Mouse (Mus musculus): Measurements from ENCODE around the gene Pigk. TPM values are rescaled to one million over a fixed set of nuclear protein-coding genes. Genes with fewer than 3 reads are reported as not detected.

Pigk gene
- polyA plus RNA-seq, 1 experiment from 2014 or later = 35.9 TPM

- no peak overlapping the region for H3K4me3 ChIP-seq (ENCODE audit: low read length)
- H3K27ac ChIP-seq (ENCODE audit: low read length) = no peak overlapping the region
- no peaks in the 10 kb centered on the region for H3K27me3 ChIP-seq (replicated peaks; ENCODE audit: control insufficient read depth, insufficient read depth, low read length)
- no peaks in the 10 kb centered on the region for H3K4me1 ChIP-seq (ENCODE audit: control insufficient read depth, insufficient read depth, low read length)
- H3K9ac ChIP-seq (ENCODE audit: low read depth, low read length) = no peak overlapping the region
- no peaks in the 10 kb centered on the region for H3K36me3 ChIP-seq (ENCODE audit: control insufficient read depth, insufficient read depth, low read length)
- ATAC-seq = no peak
- no peak overlapping the region for H3K4me2 ChIP-seq (ENCODE audit: low read depth, low read length)
- WGBS = 58% methylated on average over 16 of the region's 16 CpGs
- H3K9me3 ChIP-seq (ENCODE audit: control insufficient read depth, low read length) = no peaks in the 10 kb centered on the region
Measured at GRCm38 (mm10) chr3:152969774-152970347, 256.0 kb downstream of the Pigk start.

GRCm38 (mm10) chr3:152971373-152971772 lies 257.5 kb downstream of the Pigk start:
- no peak overlapping the region for H3K4me3 ChIP-seq (ENCODE audit: low read length)
- no peak overlapping the region for H3K4me2 ChIP-seq (ENCODE audit: low read depth, low read length)
- no peaks in the 10 kb centered on the region for H3K4me1 ChIP-seq (ENCODE audit: control insufficient read depth, insufficient read depth, low read length)
- ATAC-seq = no peak
- no peaks in the 10 kb centered on the region for H3K27me3 ChIP-seq (replicated peaks; ENCODE audit: control insufficient read depth, insufficient read depth, low read length)
- H3K27ac ChIP-seq (ENCODE audit: low read length) = no peak overlapping the region
- WGBS = 85% methylated on average over 4 of the region's 4 CpGs
- no peak overlapping the region for H3K9ac ChIP-seq (ENCODE audit: low read depth, low read length)
- H3K9me3 ChIP-seq (ENCODE audit: control insufficient read depth, low read length) = no peaks in the 10 kb centered on the region
- H3K36me3 ChIP-seq (ENCODE audit: control insufficient read depth, insufficient read depth, low read length) = no peaks in the 10 kb centered on the region

- ATAC-seq = peak; percentile 42; the same call in 1 of the 2 replicates
- 56% methylated on average over 11 of the region's 11 CpGs for WGBS
- H3K27me3 ChIP-seq (replicated peaks; ENCODE audit: control insufficient read depth, insufficient read depth, low read length) = peaks cover 25% of the 10 kb centered on the region
- no peak overlapping the region for H3K4me2 ChIP-seq (ENCODE audit: low read depth, low read length)
- H3K4me3 ChIP-seq (ENCODE audit: low read length) = no peak overlapping the region
- peaks cover 8% of the 10 kb centered on the region; the same call in 1 of the 2 replicates for H3K4me1 ChIP-seq (ENCODE audit: control insufficient read depth, insufficient read depth, low read length)
- H3K27ac ChIP-seq (ENCODE audit: low read length) = no peak overlapping the region
- no peaks in the 10 kb centered on the region for H3K9me3 ChIP-seq (ENCODE audit: control insufficient read depth, low read length)
- no peak overlapping the region for H3K9ac ChIP-seq (ENCODE audit: low read depth, low read length)
- no peaks in the 10 kb centered on the region for H3K36me3 ChIP-seq (ENCODE audit: control insufficient read depth, insufficient read depth, low read length)
Measured at GRCm38 (mm10) chr3:152979481-152980092, 265.7 kb downstream of the Pigk start.

- H3K4me3 ChIP-seq (ENCODE audit: low read length) = peak overlapping the region; percentile 45; the same call in 1 of the 2 replicates
- H3K36me3 ChIP-seq (ENCODE audit: control insufficient read depth, insufficient read depth, low read length) = no peaks in the 10 kb centered on the region
- H3K27ac ChIP-seq (ENCODE audit: low read length) = no peak overlapping the region
- peak overlapping the region; percentile 72; the same call in 1 of the 2 replicates for H3K4me2 ChIP-seq (ENCODE audit: low read depth, low read length)
- H3K9me3 ChIP-seq (ENCODE audit: control insufficient read depth, low read length) = no peaks in the 10 kb centered on the region
- H3K4me1 ChIP-seq (ENCODE audit: control insufficient read depth, insufficient read depth, low read length) = peaks cover 8% of the 10 kb centered on the region; the same call in 1 of the 2 replicates
- no peak overlapping the region for H3K9ac ChIP-seq (ENCODE audit: low read depth, low read length)
- WGBS = 11% methylated on average over 6 of the region's 6 CpGs
- peaks cover 25% of the 10 kb centered on the region for H3K27me3 ChIP-seq (replicated peaks; ENCODE audit: control insufficient read depth, insufficient read depth, low read length)
- ATAC-seq = no peak
Measured at GRCm38 (mm10) chr3:152980431-152980830, 266.5 kb downstream of the Pigk start.

GRCm38 (mm10) chr3:152980978-152981974 lies 267.4 kb downstream of the Pigk start:
- H3K4me2 ChIP-seq (ENCODE audit: low read depth, low read length) = peak overlapping the region; percentile 72
- under 1% methylated on average over 47 of the region's 47 CpGs for WGBS
- H3K9me3 ChIP-seq (ENCODE audit: control insufficient read depth, low read length) = no peaks in the 10 kb centered on the region
- no peak overlapping the region for H3K27ac ChIP-seq (ENCODE audit: low read length)
- peaks cover 25% of the 10 kb centered on the region for H3K27me3 ChIP-seq (replicated peaks; ENCODE audit: control insufficient read depth, insufficient read depth, low read length)
- peak; percentile 50 for ATAC-seq
- peak overlapping the region; percentile 28; the same call in 1 of the 2 replicates for H3K9ac ChIP-seq (ENCODE audit: low read depth, low read length)
- no peaks in the 10 kb centered on the region for H3K36me3 ChIP-seq (ENCODE audit: control insufficient read depth, insufficient read depth, low read length)
- peak overlapping the region; percentile 45 for H3K4me3 ChIP-seq (ENCODE audit: low read length)
- peaks cover 8% of the 10 kb centered on the region; the same call in 1 of the 2 replicates for H3K4me1 ChIP-seq (ENCODE audit: control insufficient read depth, insufficient read depth, low read length)

- peaks cover 25% of the 10 kb centered on the region for H3K27me3 ChIP-seq (replicated peaks; ENCODE audit: control insufficient read depth, insufficient read depth, low read length)
- ATAC-seq = peak; percentile 38; the same call in 1 of the 2 replicates
- peak within 1 kb of the TSS; percentile 28; the same call in 1 of the 2 replicates for H3K9ac ChIP-seq (ENCODE audit: low read depth, low read length)
- H3K9me3 ChIP-seq (ENCODE audit: control insufficient read depth, low read length) = no peaks in the 10 kb centered on the region
- H3K4me3 ChIP-seq (ENCODE audit: low read length) = peak within 1 kb of the TSS; percentile 45
- H3K27ac ChIP-seq (ENCODE audit: low read length) = no peak within 1 kb of the TSS
- no peaks in the 10 kb centered on the region for H3K36me3 ChIP-seq (ENCODE audit: control insufficient read depth, insufficient read depth, low read length)
- H3K4me1 ChIP-seq (ENCODE audit: control insufficient read depth, insufficient read depth, low read length) = peaks cover 8% of the 10 kb centered on the region; the same call in 1 of the 2 replicates
- H3K4me2 ChIP-seq (ENCODE audit: low read depth, low read length) = peak within 1 kb of the TSS; percentile 72
- WGBS = under 1% methylated on average over 17 of the region's 17 CpGs
Measured at GRCm38 (mm10) chr3:152981988-152982387, 268.1 kb downstream of the Pigk start, which contains the start of gene St6galnac5. Gene St6galnac5, minus strand, starts transcription at chr3:152982246.

GRCm38 (mm10) chr3:152990787-152991186 lies 276.9 kb downstream of the Pigk start:
- no peaks in the 10 kb centered on the region for H3K36me3 ChIP-seq (ENCODE audit: control insufficient read depth, insufficient read depth, low read length)
- no peaks in the 10 kb centered on the region for H3K4me1 ChIP-seq (ENCODE audit: control insufficient read depth, insufficient read depth, low read length)
- H3K9ac ChIP-seq (ENCODE audit: low read depth, low read length) = no peak overlapping the region
- no peaks in the 10 kb centered on the region for H3K27me3 ChIP-seq (replicated peaks; ENCODE audit: control insufficient read depth, insufficient read depth, low read length)
- H3K9me3 ChIP-seq (ENCODE audit: control insufficient read depth, low read length) = no peaks in the 10 kb centered on the region
- no peak overlapping the region for H3K4me2 ChIP-seq (ENCODE audit: low read depth, low read length)
- WGBS = 83% methylated on average over 2 of the region's 2 CpGs
- no peak for ATAC-seq
- H3K4me3 ChIP-seq (ENCODE audit: low read length) = no peak overlapping the region
- no peak overlapping the region for H3K27ac ChIP-seq (ENCODE audit: low read length)

GRCm38 (mm10) chr3:152993608-152994007 lies 279.7 kb downstream of the Pigk start:
- no peak overlapping the region for H3K4me3 ChIP-seq (ENCODE audit: low read length)
- H3K4me1 ChIP-seq (ENCODE audit: control insufficient read depth, insufficient read depth, low read length) = no peaks in the 10 kb centered on the region
- no peaks in the 10 kb centered on the region for H3K9me3 ChIP-seq (ENCODE audit: control insufficient read depth, low read length)
- no peak overlapping the region for H3K9ac ChIP-seq (ENCODE audit: low read depth, low read length)
- H3K27ac ChIP-seq (ENCODE audit: low read length) = no peak overlapping the region
- WGBS = 58% methylated on average over 5 of the region's 5 CpGs
- no peak overlapping the region for H3K4me2 ChIP-seq (ENCODE audit: low read depth, low read length)
- no peaks in the 10 kb centered on the region for H3K36me3 ChIP-seq (ENCODE audit: control insufficient read depth, insufficient read depth, low read length)
- no peak for ATAC-seq
- H3K27me3 ChIP-seq (replicated peaks; ENCODE audit: control insufficient read depth, insufficient read depth, low read length) = no peaks in the 10 kb centered on the region

GRCm38 (mm10) chr3:152998106-152998505 lies 284.2 kb downstream of the Pigk start:
- no peak overlapping the region for H3K27ac ChIP-seq (ENCODE audit: low read length)
- no peaks in the 10 kb centered on the region for H3K27me3 ChIP-seq (replicated peaks; ENCODE audit: control insufficient read depth, insufficient read depth, low read length)
- H3K36me3 ChIP-seq (ENCODE audit: control insufficient read depth, insufficient read depth, low read length) = no peaks in the 10 kb centered on the region
- no peak for ATAC-seq
- 52% methylated on average over 5 of the region's 5 CpGs for WGBS
- no peak overlapping the region for H3K4me2 ChIP-seq (ENCODE audit: low read depth, low read length)
- H3K4me1 ChIP-seq (ENCODE audit: control insufficient read depth, insufficient read depth, low read length) = no peaks in the 10 kb centered on the region
- no peak overlapping the region for H3K4me3 ChIP-seq (ENCODE audit: low read length)
- no peaks in the 10 kb centered on the region for H3K9me3 ChIP-seq (ENCODE audit: control insufficient read depth, low read length)
- no peak overlapping the region for H3K9ac ChIP-seq (ENCODE audit: low read depth, low read length)

All from intestine, embryonic 16.5 days (tissue).